Mouse (Mus musculus) stomach, postnatal 0 days (tissue): ENCODE data around the gene Gm3453. TPM values are rescaled to one million over a fixed set of nuclear protein-coding genes. Genes with fewer than 3 reads are reported as not detected.
"Not testable (repeated sequence)": the region's sequence is repeated elsewhere in the genome, so short reads cannot be mapped to it uniquely, and the experiment has no call there.

Experiments
- ATAC-seq: fragments of 200-750 bp; cut with Nextera tagmentation; 2 replicates; pipeline ENCODE4 v1.8.0; 2017; ENCODE audit not compliant: low FRiP score, low TSS enrichment
- DNase-seq: peaks from one replicate; pipeline ENCODE4 v3.0.0-alpha.2; 2016; ENCODE audit warnings: low spot score
- H3K27ac ChIP-seq: fragments of 300-500 bp; sonication (generic); replicated peaks from 2 replicates; pipeline ENCODE4 v1.5.1; 2014; ENCODE audit warnings: mild to moderate bottlenecking, control low read depth
- H3K27me3 ChIP-seq: fragments of 300-500 bp; sonication (generic); 2 replicates; pipeline ENCODE4 v1.6.1; 2014; ENCODE audit warnings: low read length; ENCODE audit not compliant: control insufficient read depth, insufficient read depth
- H3K36me3 ChIP-seq: fragments of 300-500 bp; sonication (generic); 2 replicates; pipeline ENCODE4 v1.6.1; 2014; ENCODE audit warnings: low read length, mixed read lengths; ENCODE audit not compliant: control insufficient read depth, insufficient read depth
- H3K4me1 ChIP-seq: fragments of 300-500 bp; sonication (generic); replicated peaks from 2 replicates; pipeline ENCODE4 v1.6.1; 2014; ENCODE audit warnings: antibody characterized with exemption; ENCODE audit not compliant: control insufficient read depth, insufficient read depth
- H3K4me2 ChIP-seq: fragments of 300-500 bp; sonication (generic); replicated peaks from 2 replicates; pipeline ENCODE4 v1.6.1; 2014; ENCODE audit warnings: low read depth, mild to moderate bottlenecking, control low read depth, moderate library complexity
- H3K4me3 ChIP-seq: fragments of 300-500 bp; sonication (generic); 2 replicates; pipeline ENCODE4 v1.5.1; 2014; ENCODE audit warnings: low read depth, low read length, control low read depth
- H3K9ac ChIP-seq: fragments of 300-500 bp; sonication (generic); 2 replicates; pipeline ENCODE4 v1.6.1; 2014; ENCODE audit warnings: mild to moderate bottlenecking, low read length, control low read depth, mixed read lengths
- H3K9me3 ChIP-seq: fragments of 300-500 bp; sonication (generic); 2 replicates; pipeline ENCODE4 v1.6.1; 2016; ENCODE audit warnings: low read length; ENCODE audit not compliant: control insufficient read depth
- CTCF ChIP-seq: IDR thresholded peaks from 2 replicates; pipeline ENCODE4 v1.5.1; 2016; ENCODE audit warnings: antibody characterized with exemption, low read depth, mild to moderate bottlenecking, moderate library complexity
- WGBS: fragments of 180-500 bp; shearing (Covaris S2); extraction: QIAGEN DNeasy Blood & Tissue Kit; methylation state at CpG from one replicate; pipeline ENCODE4 v1.1.7; 2014; 5-methylcytosine and 5-hydroxymethylcytosine counted together
- polyA plus RNA-seq: library from polyadenylated mRNA; unstranded; fragments of >200 nt; fragmentation: Nextera tagmentation; extraction: Ambion mirVana; gene quantifications from 2 replicates; pipeline ENCODE4 v1.2.1, GENCODE M21; 2015

Gene Gm3453
- not detected in 2 replicates for polyA plus RNA-seq

DNA sequence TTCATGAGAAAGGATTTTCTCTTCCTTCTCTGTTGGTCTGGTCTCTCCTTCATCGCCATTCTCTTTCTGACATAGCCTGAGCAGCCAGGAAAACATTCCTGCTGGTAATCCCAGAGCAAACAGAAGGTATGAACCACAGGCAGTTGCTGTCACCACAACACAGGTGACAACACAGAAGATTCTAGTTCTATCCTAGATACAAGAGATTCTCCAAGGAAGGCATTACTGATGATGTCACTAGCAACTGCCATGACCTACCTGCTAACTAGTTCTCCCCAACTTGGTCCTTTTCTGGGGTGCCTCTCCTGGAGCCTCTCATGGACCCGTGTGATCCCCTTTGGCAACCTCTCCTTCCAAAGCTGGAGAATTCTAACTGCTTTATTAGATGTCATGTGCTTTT is at the start of gene Gm3453:
Gene Gm3453 (minus strand): TSS at position 101 of the 400 bp plus-strand sequence.
- WGBS, result 70% methylated on average over 2 of the region's 2 CpGs
- not testable (repeated sequence) for H3K4me1 ChIP-seq

DNA sequence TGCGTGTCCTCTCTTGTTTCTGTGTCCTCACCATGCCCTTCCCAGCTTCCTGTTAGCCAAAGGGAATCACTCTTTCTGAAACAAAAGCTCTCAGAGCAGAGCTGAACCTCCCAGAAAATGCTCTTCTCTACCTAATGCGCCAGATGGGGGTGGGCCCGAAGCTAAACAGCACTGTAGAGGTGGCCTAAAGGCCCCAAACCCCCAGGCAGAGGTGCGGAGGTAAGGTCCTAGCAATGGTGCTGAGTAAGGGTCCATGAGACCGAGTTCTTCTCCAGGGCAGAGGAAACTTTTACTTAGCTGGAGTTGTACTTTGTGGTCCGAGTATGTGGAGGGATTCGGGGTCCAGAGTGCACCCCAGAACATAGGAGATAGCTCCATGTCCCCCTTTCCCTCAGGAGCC is 8.2 kb upstream of the Gm3453 start:
- not testable (repeated sequence) for H3K4me3 ChIP-seq, H3K27ac ChIP-seq, DNase-seq, H3K4me1 ChIP-seq, H3K4me2 ChIP-seq, H3K36me3 ChIP-seq, H3K9me3 ChIP-seq, ATAC-seq, H3K27me3 ChIP-seq, H3K9ac ChIP-seq
- 79% methylated on average over 3 of the region's 7 CpGs for WGBS

More for the DNA sequence above, at the start of gene Gm3453:
- not testable (repeated sequence) for H3K4me3 ChIP-seq, H3K27ac ChIP-seq, H3K4me2 ChIP-seq, H3K9ac ChIP-seq, H3K27me3 ChIP-seq, H3K9me3 ChIP-seq, DNase-seq, ATAC-seq, H3K36me3 ChIP-seq

- ATAC-seq, result not testable (repeated sequence)
Observed at GRCm38 (mm10) chr14:5962441-5962840, 16.5 kb downstream of the Gm3453 start.

GRCm38 (mm10) chr14:5961635-5962034 is 17.3 kb downstream of the Gm3453 start, which contains the start of gene Gm3248:
Gm3248 (minus strand) TSS chr14:5961745.
- not testable (repeated sequence) for H3K36me3 ChIP-seq, ATAC-seq, H3K27me3 ChIP-seq, H3K4me1 ChIP-seq, H3K27ac ChIP-seq, H3K9ac ChIP-seq, H3K9me3 ChIP-seq
- WGBS, result 0% methylated on average over 10 of the region's 23 CpGs
- peak within 1 kb of the TSS; percentile 64 for H3K4me2 ChIP-seq
- peak within 1 kb of the TSS; percentile 36 for H3K4me3 ChIP-seq
- peak; percentile 26 for DNase-seq

More at GRCm38 (mm10) chr14:5962441-5962840, 16.5 kb downstream of the Gm3453 start:
- H3K36me3 ChIP-seq, H3K9me3 ChIP-seq, H3K4me2 ChIP-seq, DNase-seq, H3K27me3 ChIP-seq, H3K4me1 ChIP-seq, H3K9ac ChIP-seq, H3K27ac ChIP-seq, H3K4me3 ChIP-seq: not testable (repeated sequence)
- WGBS, result 24% methylated on average over 4 of the region's 4 CpGs

DNA sequence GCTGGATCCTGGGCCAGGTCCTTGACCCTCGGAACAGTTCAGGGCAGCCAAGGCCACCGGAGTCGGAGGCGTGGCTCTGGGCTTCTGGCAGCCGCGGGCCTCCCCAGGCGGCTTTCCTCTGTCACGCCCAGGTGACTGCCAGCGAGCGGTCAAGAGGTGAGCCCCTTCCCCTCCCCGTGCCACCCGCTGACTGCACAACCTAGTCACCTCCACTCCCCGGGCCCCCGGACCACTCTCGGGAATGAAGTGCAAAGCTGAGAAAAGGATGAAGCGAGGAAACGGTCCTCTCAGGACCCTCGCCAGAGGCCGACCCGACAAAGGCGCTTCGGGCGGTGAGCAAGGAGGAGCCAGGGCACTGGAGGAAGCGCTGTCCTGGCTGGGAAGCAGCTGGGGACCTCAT is 17.8 kb downstream of the Gm3453 start:
- not testable (repeated sequence) for H3K4me1 ChIP-seq, H3K27ac ChIP-seq, H3K9me3 ChIP-seq, H3K36me3 ChIP-seq, H3K9ac ChIP-seq, H3K27me3 ChIP-seq, ATAC-seq
- under 1% methylated on average over 22 of the region's 24 CpGs for WGBS
- H3K4me2 ChIP-seq, result peak overlapping the region; percentile 64
- DNase-seq, result peak; percentile 15
- H3K4me3 ChIP-seq, result peak overlapping the region; percentile 36

DNA sequence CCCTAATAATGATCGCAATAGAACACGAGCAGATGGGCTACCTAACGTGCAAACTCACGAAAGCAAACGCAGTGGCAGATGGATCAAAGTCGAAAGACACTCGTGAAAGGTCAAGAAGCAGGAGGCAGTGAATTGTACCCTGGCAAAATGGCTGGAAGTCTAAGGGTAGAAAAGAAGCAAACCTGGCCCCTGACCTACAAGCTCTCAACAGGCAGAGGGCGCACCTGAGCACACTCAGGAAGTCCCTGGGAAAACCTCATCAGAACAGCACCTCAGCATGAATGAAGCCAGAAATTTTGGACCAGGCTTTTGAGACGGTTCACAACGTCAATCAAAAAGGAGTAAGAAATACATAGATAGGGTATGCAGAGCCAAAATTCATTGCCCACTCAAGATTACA is 18.5 kb downstream of the Gm3453 start:
- H3K36me3 ChIP-seq, H3K9me3 ChIP-seq, H3K4me3 ChIP-seq, H3K4me2 ChIP-seq, DNase-seq, H3K4me1 ChIP-seq, H3K27ac ChIP-seq, ATAC-seq, H3K9ac ChIP-seq, H3K27me3 ChIP-seq: not testable (repeated sequence)
- TF ChIP-seq CTCF, result peak; percentile 41
- WGBS, result 0% methylated on average over 3 of the region's 10 CpGs

DNA sequence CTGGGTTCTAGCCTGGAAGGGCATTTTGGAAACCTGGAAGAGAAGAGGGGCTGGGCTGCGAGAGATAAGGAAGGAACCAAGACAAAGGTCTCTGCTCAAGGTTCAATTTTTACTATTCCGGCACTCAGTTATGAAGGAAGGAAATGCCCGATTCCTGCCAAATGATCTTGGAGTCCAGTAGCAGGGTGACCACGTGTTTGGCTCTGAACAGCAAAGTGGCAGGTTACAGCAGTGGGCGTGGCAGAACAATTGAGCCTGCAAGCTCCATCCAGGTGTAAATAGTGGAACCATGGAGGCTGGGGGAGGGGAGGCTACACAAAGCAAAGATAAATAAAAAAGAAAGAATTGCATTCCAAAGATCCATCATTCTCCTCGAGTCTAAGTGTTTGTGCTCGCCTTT is 55.7 kb downstream of the Gm3453 start:
- H3K4me2 ChIP-seq, ATAC-seq, H3K9ac ChIP-seq, H3K9me3 ChIP-seq, DNase-seq, H3K4me1 ChIP-seq, H3K4me3 ChIP-seq, H3K36me3 ChIP-seq, H3K27me3 ChIP-seq, H3K27ac ChIP-seq: not testable (repeated sequence)
- WGBS, result 55% methylated on average over 7 of the region's 7 CpGs

Other genes with a start within 250 kb of the Gm3453 start
- gene Gm3373, start 237.6 kb downstream of the Gm3453 start, polyA plus RNA-seq, result 0.16 TPM in 1 of 2 replicates, not detected in the other
- 0.34 and 0.50 TPM in 2 replicates for gene Gm3383, start 171.2 kb downstream of the Gm3453 start, polyA plus RNA-seq
- not detected in 2 replicates for gene Gm3424, start 148.8 kb downstream of the Gm3453 start, polyA plus RNA-seq
- 0.11 and 0.25 TPM in 2 replicates for gene Gm8237, start 98.8 kb downstream of the Gm3453 start, polyA plus RNA-seq
- gene Gm3248, start 17.4 kb downstream of the Gm3453 start, polyA plus RNA-seq, result 0.33 and 0.44 TPM in 2 replicates
- not detected in 2 replicates for gene Gm6337, start 79.1 kb upstream of the Gm3453 start, polyA plus RNA-seq
- gene Gm8206, start 114.8 kb upstream of the Gm3453 start, polyA plus RNA-seq, result 0.80 and 0.86 TPM in 2 replicates
- 0.68 and 0.85 TPM in 2 replicates for gene Gm3468, start 129.5 kb upstream of the Gm3453 start, polyA plus RNA-seq
- not detected in 2 replicates for gene Gm3476, start 146.7 kb upstream of the Gm3453 start, polyA plus RNA-seq
- gene Gm21560, start 240.2 kb upstream of the Gm3453 start, polyA plus RNA-seq, result not detected in 2 replicates